Mouse (Mus musculus): ENCODE measurements at regions not wholly inside any gene's neighbourhood (a gene's known extent, or its start where the extent isn't known, plus 50 kb on each side); places are given as distances from the start of the nearest gene placed in this dataset.

GRCm38 (mm10) chr4:4925741-4926140 lies 132.6 kb upstream of the Impad1 start:
- no peak for DNase-seq
- intact Hi-C loops (cut with DNase I): no loop called here

GRCm38 (mm10) chr4:4920256-4920655 lies 127.1 kb upstream of the Impad1 start:
- intact Hi-C loops (cut with DNase I): no loop called here
- DNase-seq: no peak

GRCm38 (mm10) chr4:4875257-4875656 lies 82.1 kb upstream of the Impad1 start:
- intact Hi-C loops (cut with DNase I): no loop called here
- peak in 1 of 2 experiments; percentile 7 for DNase-seq

GRCm38 (mm10) chr4:4858345-4858744 lies 65.2 kb upstream of the Impad1 start:
- DNase-seq: no peak
- intact Hi-C loops (cut with DNase I): no loop called here
